Mouse (Mus musculus) CH12.LX (cell line): ENCODE measurements around the gene Mfsd5. TPM values are rescaled to one million over a fixed set of nuclear protein-coding genes. Genes with fewer than 3 reads are reported as not detected.

Source experiments
- DNase-seq: peaks from one replicate; pipeline ENCODE4 v3.0.0-alpha.2; 2013; ENCODE audit errors: extremely low read depth
- H3K27ac ChIP-seq: 2 replicates; pipeline ENCODE4 v1.5.1; 2012; ENCODE audit warnings: low read depth, mild to moderate bottlenecking, control low read depth, moderate library complexity; ENCODE audit not compliant: insufficient read depth
- H3K27me3 ChIP-seq: replicated peaks from 2 replicates; pipeline ENCODE3; 2012; ENCODE audit warnings: inconsistent platforms
- H3K36me3 ChIP-seq, 2 experiments: replicated peaks in 1 of 2; 2 replicates each; pipeline versions ENCODE3 to v1.6.1; 2012; ENCODE audit warnings: inconsistent platforms in 1 of 2, low read length in 1 of 2, mild to moderate bottlenecking in 1 of 2, mixed read lengths in 1 of 2, moderate library complexity in 1 of 2; ENCODE audit not compliant: control insufficient read depth in 1 of 2, insufficient read depth in 1 of 2
- H3K4me1 ChIP-seq, 2 experiments: 2 replicates each; pipeline ENCODE4 v1.6.1; 2012; ENCODE audit warnings: inconsistent platforms in 1 of 2, moderate library complexity in 1 of 2; ENCODE audit not compliant: insufficient read depth in 2 of 2, control insufficient read depth in 1 of 2
- H3K4me2 ChIP-seq: 2 replicates; pipeline ENCODE4 v1.6.1; 2012; ENCODE audit warnings: low read depth, mild to moderate bottlenecking, control low read depth; ENCODE audit not compliant: poor library complexity, insufficient read depth, severe bottlenecking
- H3K4me3 ChIP-seq, 3 experiments: fragments of 150-350 bp in 1 of 3; sonication (generic) in 1 of 3; replicated peaks in 1 of 3; 2 replicates each; pipeline versions ENCODE3 to v1.5.1; 2011 to 2012; ENCODE audit warnings: low read depth in 2 of 3, low read length in 2 of 3, mild to moderate bottlenecking in 2 of 3, moderate library complexity in 2 of 3, control low read depth in 1 of 3, improper control_type of control experiment in 1 of 3, inconsistent platforms in 1 of 3, mixed read lengths in 1 of 3; ENCODE audit not compliant: poor library complexity in 1 of 3
- H3K79me2 ChIP-seq: replicated peaks from 2 replicates; pipeline ENCODE4 v1.6.1; 2012; ENCODE audit warnings: mild to moderate bottlenecking, moderate library complexity; ENCODE audit not compliant: control insufficient read depth, poor library complexity, insufficient read depth, severe bottlenecking; ENCODE audit errors: extremely low read depth
- H3K9ac ChIP-seq: 2 replicates; pipeline ENCODE4 v1.6.1; 2012; ENCODE audit warnings: low read depth, mild to moderate bottlenecking, control low read depth, moderate library complexity; ENCODE audit not compliant: insufficient read depth
- H3K9me3 ChIP-seq: replicated peaks from 2 replicates; pipeline ENCODE3; 2012; ENCODE audit warnings: low read length, inconsistent platforms, mixed read lengths
- CHD2 ChIP-seq: IDR thresholded peaks from 2 replicates; pipeline ENCODE4 v1.6.1; 2011; ENCODE audit warnings: low read length, improper control_type of control experiment
- GABPA ChIP-seq: IDR thresholded peaks from 2 replicates; pipeline ENCODE4 v1.6.1; 2012; ENCODE audit warnings: low read depth, low read length, improper control_type of control experiment, inconsistent platforms; ENCODE audit not compliant: insufficient replicate concordance
- JUND ChIP-seq: conservative IDR thresholded peaks from 2 replicates; pipeline ENCODE4 v1.6.1; 2011; ENCODE audit warnings: low read depth, low read length, improper control_type of control experiment
- MAFK ChIP-seq: IDR thresholded peaks from 2 replicates; pipeline ENCODE4 v1.6.1; 2011; ENCODE audit warnings: low read length, improper control_type of control experiment; ENCODE audit not compliant: insufficient replicate concordance
- MAX ChIP-seq: IDR thresholded peaks from 2 replicates; pipeline ENCODE4 v1.6.1; 2011; ENCODE audit warnings: low read length, improper control_type of control experiment
- MAZ ChIP-seq: IDR thresholded peaks from 2 replicates; pipeline ENCODE4 v1.6.1; 2012; ENCODE audit warnings: low read depth, mild to moderate bottlenecking, inconsistent platforms, low read length, improper control_type of control experiment, moderate library complexity
- NRF1 ChIP-seq: IDR thresholded peaks from 2 replicates; pipeline ENCODE4 v1.6.1; 2014; ENCODE audit warnings: low read depth, mild to moderate bottlenecking, inconsistent platforms, low read length, improper control_type of control experiment, moderate library complexity
- POLR2AphosphoS2 ChIP-seq: IDR thresholded peaks from 2 replicates; pipeline ENCODE4 v1.6.1; 2011; ENCODE audit warnings: low read depth, low read length, improper control_type of control experiment
- RAD21 ChIP-seq: IDR thresholded peaks from 2 replicates; pipeline ENCODE4 v1.6.1; 2011; ENCODE audit warnings: low read depth, mild to moderate bottlenecking, low read length, improper control_type of control experiment, moderate library complexity
- RCOR1 ChIP-seq: conservative IDR thresholded peaks from 2 replicates; pipeline ENCODE4 v1.6.1; 2012; ENCODE audit warnings: low read depth, mild to moderate bottlenecking, inconsistent platforms, low read length, improper control_type of control experiment
- ZNF384 ChIP-seq: IDR thresholded peaks from 2 replicates; pipeline ENCODE4 v1.6.1; 2012; ENCODE audit warnings: low read depth, low read length, improper control_type of control experiment, inconsistent platforms
- dilution Hi-C: fragments of 300-500 bp; cut with MboI; formaldehyde crosslinking; loops from 2 replicates; pipeline ENCODE4 v1.14.3; 2020; ENCODE audit warnings: low sequenced_read_pairs; ENCODE audit not compliant: extremely low pct_unique_long_range_greater_than_20kb, extremely low pct_ligation_motif_present
- in situ Hi-C: fragments of 300-500 bp; cut with MboI; formaldehyde crosslinking; loops from 3 replicates; pipeline ENCODE4 v1.14.3; 2019; ENCODE audit warnings: low sequenced_read_pairs, low pct_ligation_motif_present, low pct_unique_long_range_greater_than_20kb, mixed read lengths
- polyA plus RNA-seq: library from polyadenylated mRNA; unstranded; fragments of >175 nt; gene quantifications from 2 replicates; pipeline ENCODE4 v1.2.1, GENCODE M21; 2012; ENCODE audit warnings: low read depth; ENCODE audit not compliant: insufficient read length
- total RNA-seq, 2 experiments: library from RNA; depleted of rRNA; stranded (reverse); fragments of 300-350 nt in 1 of 2; fragments of >200 nt in 1 of 2; gene quantifications; 2 replicates each; pipeline ENCODE4 v1.2.3; 2012 to 2014

Mfsd5 gene
- total and polyA plus RNA-seq, 3 experiments, result 31.1 to 90.6 (median 51.8) TPM

DNA sequence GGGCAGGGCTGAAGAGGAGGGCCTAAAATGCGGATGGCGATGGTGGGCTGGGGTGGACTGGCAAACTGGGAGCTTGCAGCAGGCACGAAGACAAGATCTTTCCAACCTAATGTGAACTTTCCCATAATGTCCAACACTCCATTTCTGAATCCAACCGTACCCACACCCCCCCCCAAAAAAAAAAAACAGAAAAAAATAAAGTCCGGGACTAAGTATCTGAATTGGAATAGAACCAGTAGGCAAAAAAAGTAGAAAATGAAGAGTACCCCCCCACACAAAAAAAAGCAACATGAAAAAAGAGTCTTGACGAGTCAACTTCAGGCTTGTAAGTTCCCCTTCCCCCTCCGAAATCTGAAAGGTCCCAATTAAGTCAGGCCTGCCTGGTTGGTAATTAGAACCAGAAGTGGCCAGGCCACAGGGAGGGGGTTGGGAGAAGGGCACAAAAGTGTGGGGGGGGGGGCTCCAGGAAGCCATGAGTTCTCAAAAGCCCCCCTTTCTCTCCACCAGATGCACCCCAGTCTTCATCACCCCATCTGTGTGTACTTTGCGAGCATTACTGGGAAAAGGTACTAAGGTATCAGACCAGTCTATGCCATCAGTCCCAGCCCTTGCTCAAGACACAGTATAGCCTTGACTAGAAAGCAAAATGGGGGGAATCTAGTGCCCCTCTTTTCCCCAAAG is 31.0 kb upstream of the Mfsd5 start:
- no peak overlapping the region for H3K27ac ChIP-seq
- no peak for DNase-seq
- peak overlapping the region; percentile 57 for H3K9ac ChIP-seq
- no peaks in the 10 kb centered on the region for H3K9me3 ChIP-seq
- dilution Hi-C loops (no loop called here), in situ Hi-C loops (no loop called here)
- no peaks in the 10 kb centered on the region for H3K79me2 ChIP-seq
- no peaks in the 10 kb centered on the region for H3K36me3 ChIP-seq
- peaks cover 80% of the 10 kb centered on the region for H3K27me3 ChIP-seq
- H3K4me3 ChIP-seq, result peak overlapping the region; percentile 16 to 55 (median 53)
- H3K4me2 ChIP-seq, result peak overlapping the region; percentile 24
- H3K4me1 ChIP-seq, result peaks cover 5 to 26% of the 10 kb centered on the region in 2 experiments; a peak in 2 of 4 replicates
- peak; percentile 31 for TF ChIP-seq ZNF384
- TF ChIP-seq CHD2, result no peak
- TF ChIP-seq, all 38 proteins: peak for 1

DNA sequence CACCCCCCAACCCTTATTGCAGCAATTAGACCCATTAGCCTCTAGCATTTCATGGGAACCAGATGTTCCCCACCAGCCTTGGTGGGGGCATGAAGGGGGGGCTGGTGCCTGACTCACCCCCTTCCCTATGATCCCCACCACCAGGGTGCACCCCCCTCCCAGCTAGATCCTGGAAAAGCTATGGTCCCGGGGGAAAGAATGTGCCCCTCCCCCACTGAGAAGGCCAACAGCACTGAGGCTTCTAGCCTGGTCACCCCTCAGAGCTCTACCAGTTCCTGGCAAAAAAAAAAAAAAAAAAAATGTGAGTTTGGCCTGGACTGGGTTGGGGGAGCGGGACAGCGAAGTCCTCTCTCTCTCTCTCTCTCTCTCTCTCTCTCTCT is 30.5 kb upstream of the Mfsd5 start:
- in situ Hi-C loops, result no loop called here
- no peak for DNase-seq
- H3K79me2 ChIP-seq, result no peaks in the 10 kb centered on the region
- H3K4me2 ChIP-seq, result no peak overlapping the region
- dilution Hi-C loops, result no loop called here
- no peak overlapping the region for H3K27ac ChIP-seq
- H3K4me1 ChIP-seq, result peaks cover 5 to 21% of the 10 kb centered on the region in 2 experiments; a peak in 2 of 4 replicates
- peaks cover 85% of the 10 kb centered on the region for H3K27me3 ChIP-seq
- H3K9ac ChIP-seq, result no peak overlapping the region
- H3K36me3 ChIP-seq, result no peaks in the 10 kb centered on the region
- TF ChIP-seq RCOR1 (no peak), JUND (no peak)
- no peaks in the 10 kb centered on the region for H3K9me3 ChIP-seq
- no peak overlapping the region for H3K4me3 ChIP-seq

DNA sequence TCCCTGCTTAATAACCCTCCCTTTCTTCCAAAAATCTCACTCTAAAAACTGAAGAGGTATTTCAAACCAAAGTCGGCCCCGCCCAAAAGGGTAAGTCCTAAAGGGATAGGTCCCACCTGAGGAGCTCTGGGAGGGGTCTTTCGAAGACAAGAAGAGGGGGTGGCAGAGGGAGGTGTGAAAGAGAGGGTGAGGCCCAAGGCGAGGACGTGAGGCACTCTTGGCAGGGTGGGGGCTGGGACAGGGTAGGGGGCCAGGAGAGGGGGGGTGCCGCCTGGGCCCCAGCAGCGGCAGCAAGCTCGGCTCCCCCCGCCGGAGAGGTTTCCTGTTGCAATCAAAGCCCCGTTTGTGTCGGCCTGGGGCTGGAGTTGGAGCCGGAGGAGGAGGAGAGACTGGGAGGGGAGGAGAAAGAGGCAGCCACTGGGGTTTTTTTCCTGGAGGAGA is 30.0 kb upstream of the Mfsd5 start:
- no peak for TF ChIP-seq CHD2
- no peak for TF ChIP-seq RAD21
- TF ChIP-seq NRF1, result no peak
- no peak for TF ChIP-seq GABPA
- TF ChIP-seq ZNF384, result no peak
- TF ChIP-seq POLR2AphosphoS2, result no peak
- TF ChIP-seq MAX, result no peak
- TF ChIP-seq MAZ, result no peak
- no peak for TF ChIP-seq MAFK
- peaks cover 5 to 21% of the 10 kb centered on the region in 2 experiments; a peak in 2 of 4 replicates for H3K4me1 ChIP-seq
- H3K27me3 ChIP-seq, result peaks cover 86% of the 10 kb centered on the region
- no peak for DNase-seq
- dilution Hi-C loops, result no loop called here
- no peaks in the 10 kb centered on the region for H3K9me3 ChIP-seq
- in situ Hi-C loops, result no loop called here
- no peaks in the 10 kb centered on the region for H3K79me2 ChIP-seq
- no peak overlapping the region for H3K27ac ChIP-seq
- no peaks in the 10 kb centered on the region for H3K36me3 ChIP-seq
- H3K4me2 ChIP-seq, result no peak overlapping the region
- H3K9ac ChIP-seq, result no peak overlapping the region
- H3K4me3 ChIP-seq, result no peak overlapping the region
